Mouse (Mus musculus) heart, embryonic 16.5 days (tissue): Measurements from ENCODE around the gene Nol11. TPM values are rescaled to one million over a fixed set of nuclear protein-coding genes. Genes with fewer than 3 reads are reported as not detected.
"Not testable (repeated sequence)": the region's sequence is repeated elsewhere in the genome, so short reads cannot be mapped to it uniquely, and the experiment has no call there.

Source experiments
- ATAC-seq: fragments of 200-750 bp; cut with Nextera tagmentation; replicated peaks from 2 replicates; pipeline ENCODE4 v1.8.0; 2017; ENCODE audit warnings: moderate number of reproducible peaks; ENCODE audit not compliant: insufficient read depth, low FRiP score; ENCODE audit errors: extremely low read depth
- H3K27ac ChIP-seq: fragments of 300-500 bp; sonication (generic); 2 replicates; pipeline ENCODE4 v1.5.1; 2014; ENCODE audit warnings: mild to moderate bottlenecking, low read length, control low read depth, moderate library complexity
- H3K27me3 ChIP-seq: fragments of 300-500 bp; sonication (generic); 2 replicates; pipeline ENCODE4 v1.6.1; 2014; ENCODE audit warnings: low read length, mixed read lengths; ENCODE audit not compliant: control insufficient read depth, insufficient read depth
- H3K36me3 ChIP-seq: fragments of 300-500 bp; sonication (generic); 2 replicates; pipeline ENCODE4 v1.6.1; 2014; ENCODE audit not compliant: control insufficient read depth, insufficient read depth
- H3K4me1 ChIP-seq: fragments of 300-500 bp; sonication (generic); 2 replicates; pipeline ENCODE4 v1.6.1; 2014; ENCODE audit warnings: low read length, mixed read lengths; ENCODE audit not compliant: control insufficient read depth, insufficient read depth
- H3K4me2 ChIP-seq: fragments of 300-500 bp; sonication (generic); 2 replicates; pipeline ENCODE4 v1.6.1; 2014; ENCODE audit warnings: low read depth, mild to moderate bottlenecking, control low read depth, low read length
- H3K4me3 ChIP-seq: fragments of 300-500 bp; sonication (generic); 2 replicates; pipeline ENCODE4 v1.5.1; 2014; ENCODE audit warnings: mild to moderate bottlenecking, control low read depth, low read length
- H3K9ac ChIP-seq: fragments of 300-500 bp; sonication (generic); 2 replicates; pipeline ENCODE4 v1.6.1; 2014; ENCODE audit warnings: low read length, control low read depth
- H3K9me3 ChIP-seq: fragments of 300-500 bp; sonication (generic); replicated peaks from 2 replicates; pipeline ENCODE4 v1.6.1; 2016; ENCODE audit warnings: low read length; ENCODE audit not compliant: control insufficient read depth
- WGBS: fragments of 180-500 bp; shearing (Covaris S2); extraction: QIAGEN DNeasy Blood & Tissue Kit; methylation state at CpG from one replicate; pipeline ENCODE4 v1.1.7; 2014; 5-methylcytosine and 5-hydroxymethylcytosine counted together
- polyA plus RNA-seq: library from polyadenylated mRNA; unstranded; fragments of >200 nt; fragmentation: Nextera tagmentation; extraction: Ambion mirVana; gene quantifications from 2 replicates; pipeline ENCODE4 v1.2.1, GENCODE M21; 2015

Nol11 gene
- polyA plus RNA-seq, 1 experiment from 2014 or later, result 49.8 TPM

GRCm38 (mm10) chr11:107143956-107144355 is 45.2 kb downstream of the Nol11 start:
- not testable (repeated sequence) for H3K4me3 ChIP-seq, H3K27ac ChIP-seq, H3K9ac ChIP-seq, H3K36me3 ChIP-seq, ATAC-seq, H3K27me3 ChIP-seq, H3K4me1 ChIP-seq, H3K9me3 ChIP-seq, H3K4me2 ChIP-seq
- WGBS, result 92% methylated on average over 11 of the region's 11 CpGs

GRCm38 (mm10) chr11:107142382-107142781 is 46.8 kb downstream of the Nol11 start:
- H3K9ac ChIP-seq, result no peak overlapping the region
- H3K27me3 ChIP-seq, result no peaks in the 10 kb centered on the region
- no peak for ATAC-seq
- no peaks in the 10 kb centered on the region for H3K36me3 ChIP-seq
- no peaks in the 10 kb centered on the region for H3K9me3 ChIP-seq
- 70% methylated on average over 2 of the region's 2 CpGs for WGBS
- H3K4me1 ChIP-seq, result no peaks in the 10 kb centered on the region
- no peak overlapping the region for H3K27ac ChIP-seq
- H3K4me2 ChIP-seq, result no peak overlapping the region
- H3K4me3 ChIP-seq, result no peak overlapping the region

- H3K9me3 ChIP-seq, result no peaks in the 10 kb centered on the region
- H3K36me3 ChIP-seq, result no peaks in the 10 kb centered on the region
- no peak overlapping the region for H3K4me3 ChIP-seq
- no peaks in the 10 kb centered on the region for H3K4me1 ChIP-seq
- no peak overlapping the region for H3K4me2 ChIP-seq
- H3K9ac ChIP-seq, result no peak overlapping the region
- no peaks in the 10 kb centered on the region for H3K27me3 ChIP-seq
- no peak for ATAC-seq
- H3K27ac ChIP-seq, result no peak overlapping the region
- 30% methylated on average over 6 of the region's 6 CpGs for WGBS
Observed at GRCm38 (mm10) chr11:107140756-107141155, 48.4 kb downstream of the Nol11 start.

- ATAC-seq, result no peak
- no peak overlapping the region for H3K4me2 ChIP-seq
- 75% methylated on average over 3 of the region's 3 CpGs for WGBS
- H3K36me3 ChIP-seq, result no peaks in the 10 kb centered on the region
- H3K4me1 ChIP-seq, result no peaks in the 10 kb centered on the region
- no peak overlapping the region for H3K9ac ChIP-seq
- no peaks in the 10 kb centered on the region for H3K9me3 ChIP-seq
- no peak overlapping the region for H3K4me3 ChIP-seq
- no peak overlapping the region for H3K27ac ChIP-seq
- H3K27me3 ChIP-seq, result no peaks in the 10 kb centered on the region
Observed at GRCm38 (mm10) chr11:107138633-107139032, 50.5 kb downstream of the Nol11 start.

GRCm38 (mm10) chr11:107137593-107137992 is 51.6 kb downstream of the Nol11 start:
- no peaks in the 10 kb centered on the region for H3K36me3 ChIP-seq
- WGBS, result 95% methylated on average over 6 of the region's 6 CpGs
- no peak overlapping the region for H3K27ac ChIP-seq

GRCm38 (mm10) chr11:107136458-107136857 is 52.7 kb downstream of the Nol11 start:
- not testable (repeated sequence) for H3K4me2 ChIP-seq, H3K9ac ChIP-seq, H3K27me3 ChIP-seq, H3K36me3 ChIP-seq, ATAC-seq, H3K27ac ChIP-seq, H3K4me3 ChIP-seq, H3K9me3 ChIP-seq, H3K4me1 ChIP-seq
- 92% methylated on average over 10 of the region's 10 CpGs for WGBS

More at GRCm38 (mm10) chr11:107137593-107137992, 51.6 kb downstream of the Nol11 start:
- Histone ChIP-seq H3K27me3 (no peaks in the 10 kb centered on the region), H3K9ac (no peak overlapping the region), H3K9me3 (no peaks in the 10 kb centered on the region), H3K4me2 (no peak overlapping the region), H3K4me1 (peaks cover 2% of the 10 kb centered on the region; the same call in 1 of the 2 replicates), H3K4me3 (no peak overlapping the region)
- ATAC-seq, result no peak

GRCm38 (mm10) chr11:107135741-107136140 is 53.4 kb downstream of the Nol11 start:
- no peaks in the 10 kb centered on the region for H3K9me3 ChIP-seq
- WGBS, result 48% methylated on average over 3 of the region's 3 CpGs
- no peaks in the 10 kb centered on the region for H3K27me3 ChIP-seq
- no peak overlapping the region for H3K27ac ChIP-seq
- no peak overlapping the region for H3K9ac ChIP-seq
- H3K36me3 ChIP-seq, result no peaks in the 10 kb centered on the region
- H3K4me3 ChIP-seq, result no peak overlapping the region
- no peak for ATAC-seq
- H3K4me1 ChIP-seq, result peaks cover 4% of the 10 kb centered on the region; the same call in 1 of the 2 replicates
- no peak overlapping the region for H3K4me2 ChIP-seq

- WGBS, result 2% methylated on average over 16 of the region's 16 CpGs
- no peaks in the 10 kb centered on the region for H3K9me3 ChIP-seq
- H3K4me2 ChIP-seq, result peak overlapping the region; percentile 98
- H3K27me3 ChIP-seq, result no peaks in the 10 kb centered on the region
- H3K4me1 ChIP-seq, result peaks cover 14% of the 10 kb centered on the region
- peak overlapping the region; percentile 74 for H3K4me3 ChIP-seq
- H3K9ac ChIP-seq, result peak overlapping the region; percentile 96
- H3K36me3 ChIP-seq, result no peaks in the 10 kb centered on the region
- no peak; the same call in 1 of the 2 replicates for ATAC-seq
- peak overlapping the region; percentile 65 for H3K27ac ChIP-seq
Observed at GRCm38 (mm10) chr11:107132426-107132825, 56.8 kb downstream of the Nol11 start.

- Histone ChIP-seq H3K9ac (peak within 1 kb of the TSS; percentile 96), H3K9me3 (no peaks in the 10 kb centered on the region), H3K27ac (peak within 1 kb of the TSS; percentile 94), H3K36me3 (no peaks in the 10 kb centered on the region), H3K4me3 (peak within 1 kb of the TSS; percentile 74), H3K4me1 (peaks cover 14% of the 10 kb centered on the region), H3K27me3 (no peaks in the 10 kb centered on the region), H3K4me2 (peak within 1 kb of the TSS; percentile 98)
- peak; percentile 96 for ATAC-seq
- WGBS, result 0% methylated on average over 38 of the region's 94 CpGs
Observed at GRCm38 (mm10) chr11:107131749-107132421, 57.3 kb downstream of the Nol11 start, which contains the start of gene Bptf. Gene Bptf, minus strand, starts transcription at chr11:107132127.
